Mouse (Mus musculus) regulatory T cell (primary cell): ENCODE data around the gene Calm2.

Experiments
- in situ Hi-C: fragments of 300-600 bp; cut with MboI, MseI; formaldehyde crosslinking; loops from one replicate; pipeline ENCODE4 v1.15.1; 2025; ENCODE audit warnings: high pct_unique_total_duplicates

Calm2 gene

GRCm38 (mm10) chr17:87458911-87459749, 12.4 kb upstream of the Calm2 start:
- in situ Hi-C loops, result no loop called here

- in situ Hi-C loops, result no loop called here
These were observed 11.2 kb upstream of the Calm2 start for GRCm38 (mm10) chr17:87457961-87458360.

GRCm38 (mm10) chr17:87454121-87454520, 7.4 kb upstream of the Calm2 start:
- in situ Hi-C loops, result no loop called here

- in situ Hi-C loops, result no loop called here
These were observed 6.6 kb upstream of the Calm2 start for GRCm38 (mm10) chr17:87453336-87453735.

- in situ Hi-C loops, result no loop called here
These were observed 2.1 kb upstream of the Calm2 start for GRCm38 (mm10) chr17:87448881-87449280.

GRCm38 (mm10) chr17:87448339-87448738, 1.6 kb upstream of the Calm2 start:
- in situ Hi-C loops, result no loop called here

- in situ Hi-C loops, result no loop called here
These were observed 971 bp upstream of the Calm2 start for GRCm38 (mm10) chr17:87447612-87448200.

GRCm38 (mm10) chr17:87445917-87446766, 593 bp downstream of the Calm2 start:
- in situ Hi-C loops, result no loop called here

- in situ Hi-C loops, result no loop called here
These were observed 1.3 kb downstream of the Calm2 start for GRCm38 (mm10) chr17:87445337-87445916.

GRCm38 (mm10) chr17:87444763-87445162, 2.0 kb downstream of the Calm2 start:
- in situ Hi-C loops, result no loop called here

- in situ Hi-C loops, result no loop called here
These were observed 5.2 kb downstream of the Calm2 start for GRCm38 (mm10) chr17:87441537-87441936.

GRCm38 (mm10) chr17:87439441-87439840, 7.3 kb downstream of the Calm2 start:
- in situ Hi-C loops, result no loop called here

- in situ Hi-C loops, result no loop called here
These were observed 12.8 kb downstream of the Calm2 start for GRCm38 (mm10) chr17:87433929-87434328.

GRCm38 (mm10) chr17:87432743-87433142, 14.0 kb downstream of the Calm2 start:
- in situ Hi-C loops, result no loop called here

GRCm38 (mm10) chr17:87432314-87432713, 14.4 kb downstream of the Calm2 start:
- in situ Hi-C loops, result no loop called here

- in situ Hi-C loops, result loop anchor here (10.0 kb wide), 1 partner anchor 805 kb away; no protein-coding TSS in a partner anchor
These were observed 17.3 kb downstream of the Calm2 start for GRCm38 (mm10) chr17:87429431-87429830.

- in situ Hi-C loops, result loop anchor here (10.0 kb wide), 1 partner anchor 807 kb away; no protein-coding TSS in a partner anchor
These were observed 19.2 kb downstream of the Calm2 start, which contains the start of gene Stpg4 for GRCm38 (mm10) chr17:87427511-87427910. Stpg4 (minus strand) TSS chr17:87427741.

GRCm38 (mm10) chr17:87418082-87418481, 28.7 kb downstream of the Calm2 start:
- in situ Hi-C loops, result no loop called here

- in situ Hi-C loops, result no loop called here
These were observed 40.1 kb downstream of the Calm2 start for GRCm38 (mm10) chr17:87406646-87407045.

- in situ Hi-C loops, result no loop called here
These were observed 41.2 kb downstream of the Calm2 start for GRCm38 (mm10) chr17:87405576-87405975.

GRCm38 (mm10) chr17:87403462-87403861, 43.3 kb downstream of the Calm2 start:
- in situ Hi-C loops, result no loop called here

- in situ Hi-C loops, result no loop called here
These were observed 44.3 kb downstream of the Calm2 start for GRCm38 (mm10) chr17:87402444-87402843.
